Mouse (Mus musculus): ENCODE measurements at regions not wholly inside any gene's neighbourhood (a gene's known extent, or its start where the extent isn't known, plus 50 kb on each side); places are given as distances from the start of the nearest gene placed in this dataset.
"Not testable (repeated sequence)": the region's sequence is repeated elsewhere in the genome, so short reads cannot be mapped to it uniquely, and the experiment has no call there.

GRCm38 (mm10) chr13:57044455-57044854 lies 148.7 kb upstream of the Trpc7 start:
- ATAC-seq (ENCODE audit: low read depth) (no peak), DNase-seq (no peak)
- H3K4me3 ChIP-seq (replicated peaks): no peak overlapping the region
- H3K27ac ChIP-seq: no peak overlapping the region
- no peaks in the 10 kb centered on the region for H3K4me1 ChIP-seq (replicated peaks)
- no peaks in the 10 kb centered on the region for H3K27me3 ChIP-seq
- H3K36me3 ChIP-seq: no peaks in the 10 kb centered on the region
- H3K4me2 ChIP-seq: no peak overlapping the region
- H3K9ac ChIP-seq: no peak overlapping the region
- WGBS (ENCODE audit: insufficient replicate concordance): 78% methylated on average over 8 of the region's 8 CpGs
- H3K9me3 ChIP-seq (replicated peaks): no peaks in the 10 kb centered on the region; the same call in 1 of the 2 replicates

GRCm38 (mm10) chr13:57043316-57043974 lies 147.7 kb upstream of the Trpc7 start:
- Histone ChIP-seq H3K4me2 (no peak overlapping the region), H3K4me3 (replicated peaks) (no peak overlapping the region), H3K27ac (no peak overlapping the region), H3K9ac (no peak overlapping the region), H3K27me3 (no peaks in the 10 kb centered on the region), H3K36me3 (no peaks in the 10 kb centered on the region), H3K4me1 (replicated peaks) (no peaks in the 10 kb centered on the region), H3K9me3 (replicated peaks) (no peaks in the 10 kb centered on the region; the same call in 1 of the 2 replicates)
- no peak for DNase-seq
- no peak for ATAC-seq (ENCODE audit: low read depth)
- 60% methylated on average over 15 of the region's 15 CpGs for WGBS (ENCODE audit: insufficient replicate concordance)

- 44% methylated on average over 5 of the region's 5 CpGs for WGBS (ENCODE audit: insufficient replicate concordance)
- DNase-seq (no peak), ATAC-seq (ENCODE audit: low read depth) (no peak)
These were observed 146.7 kb upstream of the Trpc7 start for GRCm38 (mm10) chr13:57042514-57042913.

GRCm38 (mm10) chr13:57032871-57033270 lies 137.1 kb upstream of the Trpc7 start:
- Histone ChIP-seq H3K4me2 (no peak overlapping the region), H3K27me3 (no peaks in the 10 kb centered on the region), H3K9me3 (replicated peaks) (no peaks in the 10 kb centered on the region), H3K4me1 (replicated peaks) (no peaks in the 10 kb centered on the region), H3K9ac (no peak overlapping the region), H3K36me3 (no peaks in the 10 kb centered on the region), H3K4me3 (replicated peaks) (no peak overlapping the region), H3K27ac (no peak overlapping the region)
- WGBS (ENCODE audit: insufficient replicate concordance): 48% methylated on average over 4 of the region's 4 CpGs
- no peak for DNase-seq
- no peak for ATAC-seq (ENCODE audit: low read depth)

More at GRCm38 (mm10) chr13:57042514-57042913, 146.7 kb upstream of the Trpc7 start:
- no peaks in the 10 kb centered on the region; the same call in 1 of the 2 replicates for H3K9me3 ChIP-seq (replicated peaks)
- H3K9ac ChIP-seq: no peak overlapping the region
- no peaks in the 10 kb centered on the region for H3K36me3 ChIP-seq
- no peaks in the 10 kb centered on the region for H3K27me3 ChIP-seq
- H3K4me2 ChIP-seq: no peak overlapping the region
- no peak overlapping the region for H3K4me3 ChIP-seq (replicated peaks)
- no peaks in the 10 kb centered on the region for H3K4me1 ChIP-seq (replicated peaks)
- no peak overlapping the region for H3K27ac ChIP-seq

GRCm38 (mm10) chr13:57017553-57018341 lies 122.0 kb upstream of the Trpc7 start:
- H3K4me2 ChIP-seq: no peak overlapping the region
- H3K9ac ChIP-seq: no peak overlapping the region
- H3K27me3 ChIP-seq: no peaks in the 10 kb centered on the region
- H3K4me1 ChIP-seq (replicated peaks): no peaks in the 10 kb centered on the region
- WGBS (ENCODE audit: insufficient replicate concordance): 53% methylated on average over 11 of the region's 11 CpGs
- no peak overlapping the region for H3K27ac ChIP-seq
- H3K4me3 ChIP-seq (replicated peaks): no peak overlapping the region
- no peak for ATAC-seq (ENCODE audit: low read depth)
- H3K36me3 ChIP-seq: no peaks in the 10 kb centered on the region
- H3K9me3 ChIP-seq (replicated peaks): no peaks in the 10 kb centered on the region
- DNase-seq: no peak

- no peak for DNase-seq
- Histone ChIP-seq H3K4me1 (replicated peaks) (no peaks in the 10 kb centered on the region), H3K27ac (no peak overlapping the region), H3K36me3 (no peaks in the 10 kb centered on the region), H3K27me3 (no peaks in the 10 kb centered on the region), H3K9me3 (replicated peaks) (no peaks in the 10 kb centered on the region), H3K4me2 (no peak overlapping the region), H3K9ac (no peak overlapping the region), H3K4me3 (replicated peaks) (no peak overlapping the region)
- WGBS (ENCODE audit: insufficient replicate concordance): 54% methylated on average over 13 of the region's 13 CpGs
- ATAC-seq (ENCODE audit: low read depth): no peak
These were observed 120.9 kb upstream of the Trpc7 start for GRCm38 (mm10) chr13:57016465-57017272.

- not testable (repeated sequence) for H3K36me3 ChIP-seq; H3K4me3 ChIP-seq (replicated peaks); H3K4me2 ChIP-seq; H3K27ac ChIP-seq; H3K9ac ChIP-seq; H3K9me3 ChIP-seq (replicated peaks); H3K27me3 ChIP-seq; ATAC-seq (ENCODE audit: low read depth); DNase-seq; H3K4me1 ChIP-seq (replicated peaks)
- 84% methylated on average over 8 of the region's 8 CpGs for WGBS (ENCODE audit: insufficient replicate concordance)
These were observed 111.4 kb upstream of the Trpc7 start for GRCm38 (mm10) chr13:57007236-57007635.

GRCm38 (mm10) chr13:57003565-57004132 lies 107.9 kb upstream of the Trpc7 start:
- 57% methylated on average over 8 of the region's 8 CpGs for WGBS (ENCODE audit: insufficient replicate concordance)
- no peak for ATAC-seq (ENCODE audit: low read depth)

GRCm38 (mm10) chr13:56992022-56992421 lies 96.2 kb upstream of the Trpc7 start:
- H3K4me2 ChIP-seq: no peak overlapping the region
- H3K27me3 ChIP-seq: no peaks in the 10 kb centered on the region
- no peak overlapping the region for H3K4me3 ChIP-seq (replicated peaks)
- H3K9me3 ChIP-seq (replicated peaks): peaks cover 6% of the 10 kb centered on the region; the same call in 1 of the 2 replicates
- no peak overlapping the region for H3K9ac ChIP-seq
- no peak for DNase-seq
- no peak for ATAC-seq (ENCODE audit: low read depth)
- H3K36me3 ChIP-seq: no peaks in the 10 kb centered on the region
- H3K4me1 ChIP-seq (replicated peaks): no peaks in the 10 kb centered on the region
- H3K27ac ChIP-seq: no peak overlapping the region

More at GRCm38 (mm10) chr13:57003565-57004132, 107.9 kb upstream of the Trpc7 start:
- Histone ChIP-seq H3K27ac (no peak overlapping the region), H3K27me3 (no peaks in the 10 kb centered on the region), H3K36me3 (no peaks in the 10 kb centered on the region), H3K9ac (no peak overlapping the region), H3K4me2 (no peak overlapping the region), H3K4me3 (replicated peaks) (no peak overlapping the region), H3K4me1 (replicated peaks) (no peaks in the 10 kb centered on the region), H3K9me3 (replicated peaks) (no peaks in the 10 kb centered on the region)
- no peak for DNase-seq

- H3K4me1 ChIP-seq (replicated peaks): no peaks in the 10 kb centered on the region
- H3K36me3 ChIP-seq: no peaks in the 10 kb centered on the region
- H3K9ac ChIP-seq: no peak overlapping the region
- WGBS (ENCODE audit: insufficient replicate concordance): 46% methylated on average over 3 of the region's 3 CpGs
- ATAC-seq (ENCODE audit: low read depth) (no peak), DNase-seq (no peak)
- no peaks in the 10 kb centered on the region for H3K27me3 ChIP-seq
- H3K27ac ChIP-seq: no peak overlapping the region
- H3K4me3 ChIP-seq (replicated peaks): no peak overlapping the region
- H3K9me3 ChIP-seq (replicated peaks): no peaks in the 10 kb centered on the region
- H3K4me2 ChIP-seq: no peak overlapping the region
These were observed 78.3 kb upstream of the Trpc7 start for GRCm38 (mm10) chr13:56974063-56974462.

- 37% methylated on average over 5 of the region's 5 CpGs for WGBS (ENCODE audit: insufficient replicate concordance)
- no peaks in the 10 kb centered on the region for H3K9me3 ChIP-seq (replicated peaks)
These were observed 59.6 kb upstream of the Trpc7 start for GRCm38 (mm10) chr13:56955358-56955757.

More at GRCm38 (mm10) chr13:56955358-56955757, 59.6 kb upstream of the Trpc7 start:
- Histone ChIP-seq H3K36me3 (no peaks in the 10 kb centered on the region), H3K9ac (no peak overlapping the region), H3K4me2 (no peak overlapping the region), H3K4me3 (replicated peaks) (no peak overlapping the region), H3K27ac (no peak overlapping the region), H3K27me3 (no peaks in the 10 kb centered on the region), H3K4me1 (replicated peaks) (no peaks in the 10 kb centered on the region)
- DNase-seq (no peak), ATAC-seq (ENCODE audit: low read depth) (no peak)

Measured in liver, embryonic 13.5 days (tissue).